Mouse (Mus musculus): ENCODE results near the gene Tbc1d14. TPM values are rescaled to one million over a fixed set of nuclear protein-coding genes. Genes with fewer than 3 reads are reported as not detected.
A peak's percentile ranks its signal among the peaks of the same experiment; 100 is the strongest.

Tbc1d14 gene
- polyA plus RNA-seq, 1 experiment from 2014 or later: 30.7 TPM

DNA sequence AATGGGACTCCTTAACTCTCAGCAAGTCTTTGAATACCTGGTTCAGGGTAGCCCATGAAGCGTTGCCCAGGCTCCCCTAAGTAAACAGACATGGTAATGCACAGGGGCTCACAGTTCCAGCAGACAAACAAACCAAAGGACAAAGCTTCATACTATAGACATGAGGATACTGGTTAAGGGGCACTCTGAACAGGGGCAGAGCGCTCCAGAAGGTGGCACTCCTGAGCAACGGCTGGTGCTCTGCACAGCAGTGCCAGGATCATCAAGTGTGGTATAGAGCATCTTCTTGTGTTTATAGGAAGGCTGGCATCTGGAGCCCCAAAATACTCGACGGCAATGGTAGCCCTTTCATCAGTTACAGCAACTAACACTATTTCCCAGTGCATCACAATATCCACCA lies 10.0 kb upstream of the Tbc1d14 start:
- Histone ChIP-seq H3K36me3 (ENCODE audit: control insufficient read depth, insufficient read depth, low read length) (no peaks in the 10 kb centered on the region), H3K4me2 (ENCODE audit: low read depth, low read length) (no peak overlapping the region), H3K27ac (ENCODE audit: low read length) (no peak overlapping the region), H3K9ac (ENCODE audit: low read depth, low read length) (no peak overlapping the region), H3K4me1 (ENCODE audit: control insufficient read depth, insufficient read depth, low read length) (no peaks in the 10 kb centered on the region), H3K27me3 (replicated peaks; ENCODE audit: control insufficient read depth, insufficient read depth, low read length) (no peaks in the 10 kb centered on the region), H3K4me3 (ENCODE audit: low read length) (no peak overlapping the region), H3K9me3 (ENCODE audit: control insufficient read depth, low read length) (no peaks in the 10 kb centered on the region)
- ATAC-seq: no peak
- 82% methylated on average over 5 of the region's 5 CpGs for WGBS

DNA sequence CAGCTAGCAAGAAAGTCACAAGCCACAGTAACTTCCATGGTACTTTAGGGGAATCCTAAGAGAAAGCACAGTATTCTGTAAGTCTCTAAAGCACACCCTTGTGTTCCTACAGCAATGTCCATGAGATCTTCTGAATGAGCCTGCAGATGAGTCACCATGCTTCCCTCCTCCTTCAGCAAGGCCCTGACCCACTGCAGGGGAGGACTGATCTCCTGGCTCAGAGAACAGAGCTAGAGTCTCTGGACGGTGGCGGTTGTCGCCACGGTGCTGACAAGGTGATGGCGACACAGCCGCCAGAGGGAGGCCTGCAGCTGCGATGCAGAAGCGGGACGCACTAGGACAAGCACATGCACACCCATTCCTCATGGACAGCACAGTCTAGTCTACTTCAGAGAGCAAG lies 9.0 kb upstream of the Tbc1d14 start:
- no peak for ATAC-seq
- H3K4me2 ChIP-seq (ENCODE audit: low read depth, low read length): no peak overlapping the region
- H3K27ac ChIP-seq (ENCODE audit: low read length): no peak overlapping the region
- no peaks in the 10 kb centered on the region for H3K36me3 ChIP-seq (ENCODE audit: control insufficient read depth, insufficient read depth, low read length)
- no peak overlapping the region for H3K4me3 ChIP-seq (ENCODE audit: low read length)
- no peak overlapping the region for H3K9ac ChIP-seq (ENCODE audit: low read depth, low read length)
- H3K27me3 ChIP-seq (replicated peaks; ENCODE audit: control insufficient read depth, insufficient read depth, low read length): no peaks in the 10 kb centered on the region
- WGBS: 93% methylated on average over 9 of the region's 9 CpGs
- no peaks in the 10 kb centered on the region for H3K4me1 ChIP-seq (ENCODE audit: control insufficient read depth, insufficient read depth, low read length)
- H3K9me3 ChIP-seq (ENCODE audit: control insufficient read depth, low read length): no peaks in the 10 kb centered on the region

GRCm38 (mm10) chr5:36601492-36601891 lies 8.4 kb upstream of the Tbc1d14 start:
- ATAC-seq: no peak
- H3K36me3 ChIP-seq (ENCODE audit: control insufficient read depth, insufficient read depth, low read length): no peaks in the 10 kb centered on the region
- no peaks in the 10 kb centered on the region for H3K27me3 ChIP-seq (replicated peaks; ENCODE audit: control insufficient read depth, insufficient read depth, low read length)
- no peak overlapping the region for H3K4me2 ChIP-seq (ENCODE audit: low read depth, low read length)
- no peaks in the 10 kb centered on the region for H3K4me1 ChIP-seq (ENCODE audit: control insufficient read depth, insufficient read depth, low read length)
- 89% methylated on average over 7 of the region's 7 CpGs for WGBS
- H3K9me3 ChIP-seq (ENCODE audit: control insufficient read depth, low read length): no peaks in the 10 kb centered on the region
- H3K9ac ChIP-seq (ENCODE audit: low read depth, low read length): no peak overlapping the region
- no peak overlapping the region for H3K4me3 ChIP-seq (ENCODE audit: low read length)
- no peak overlapping the region for H3K27ac ChIP-seq (ENCODE audit: low read length)

- ATAC-seq: no peak
- no peak overlapping the region for H3K4me2 ChIP-seq (ENCODE audit: low read depth, low read length)
These were observed 5.8 kb upstream of the Tbc1d14 start for GRCm38 (mm10) chr5:36598883-36599282.

GRCm38 (mm10) chr5:36597653-36598052 lies 4.6 kb upstream of the Tbc1d14 start:
- Histone ChIP-seq H3K36me3 (ENCODE audit: control insufficient read depth, insufficient read depth, low read length) (no peaks in the 10 kb centered on the region), H3K27me3 (replicated peaks; ENCODE audit: control insufficient read depth, insufficient read depth, low read length) (no peaks in the 10 kb centered on the region), H3K9me3 (ENCODE audit: control insufficient read depth, low read length) (no peaks in the 10 kb centered on the region), H3K9ac (ENCODE audit: low read depth, low read length) (no peak overlapping the region), H3K27ac (ENCODE audit: low read length) (no peak overlapping the region), H3K4me1 (ENCODE audit: control insufficient read depth, insufficient read depth, low read length) (no peaks in the 10 kb centered on the region), H3K4me3 (ENCODE audit: low read length) (no peak overlapping the region), H3K4me2 (ENCODE audit: low read depth, low read length) (no peak overlapping the region)
- peak; percentile 32; the same call in 1 of the 2 replicates for ATAC-seq
- 35% methylated on average over 4 of the region's 4 CpGs for WGBS

More at GRCm38 (mm10) chr5:36598883-36599282, 5.8 kb upstream of the Tbc1d14 start:
- H3K4me1 ChIP-seq (ENCODE audit: control insufficient read depth, insufficient read depth, low read length): no peaks in the 10 kb centered on the region
- H3K9ac ChIP-seq (ENCODE audit: low read depth, low read length): no peak overlapping the region
- H3K4me3 ChIP-seq (ENCODE audit: low read length): no peak overlapping the region
- no peaks in the 10 kb centered on the region for H3K9me3 ChIP-seq (ENCODE audit: control insufficient read depth, low read length)
- no peak overlapping the region for H3K27ac ChIP-seq (ENCODE audit: low read length)
- no peaks in the 10 kb centered on the region for H3K27me3 ChIP-seq (replicated peaks; ENCODE audit: control insufficient read depth, insufficient read depth, low read length)
- no peaks in the 10 kb centered on the region for H3K36me3 ChIP-seq (ENCODE audit: control insufficient read depth, insufficient read depth, low read length)
- WGBS: 75% methylated on average over 1 of the region's 1 CpGs

GRCm38 (mm10) chr5:36596225-36596624 lies 3.1 kb upstream of the Tbc1d14 start:
- no peak overlapping the region for H3K4me3 ChIP-seq (ENCODE audit: low read length)
- no peaks in the 10 kb centered on the region for H3K9me3 ChIP-seq (ENCODE audit: control insufficient read depth, low read length)
- no peaks in the 10 kb centered on the region for H3K4me1 ChIP-seq (ENCODE audit: control insufficient read depth, insufficient read depth, low read length)
- H3K27me3 ChIP-seq (replicated peaks; ENCODE audit: control insufficient read depth, insufficient read depth, low read length): no peaks in the 10 kb centered on the region
- no peak overlapping the region for H3K9ac ChIP-seq (ENCODE audit: low read depth, low read length)
- H3K4me2 ChIP-seq (ENCODE audit: low read depth, low read length): no peak overlapping the region
- ATAC-seq: no peak
- H3K36me3 ChIP-seq (ENCODE audit: control insufficient read depth, insufficient read depth, low read length): no peaks in the 10 kb centered on the region
- no peak overlapping the region for H3K27ac ChIP-seq (ENCODE audit: low read length)
- WGBS: 74% methylated on average over 5 of the region's 5 CpGs

DNA sequence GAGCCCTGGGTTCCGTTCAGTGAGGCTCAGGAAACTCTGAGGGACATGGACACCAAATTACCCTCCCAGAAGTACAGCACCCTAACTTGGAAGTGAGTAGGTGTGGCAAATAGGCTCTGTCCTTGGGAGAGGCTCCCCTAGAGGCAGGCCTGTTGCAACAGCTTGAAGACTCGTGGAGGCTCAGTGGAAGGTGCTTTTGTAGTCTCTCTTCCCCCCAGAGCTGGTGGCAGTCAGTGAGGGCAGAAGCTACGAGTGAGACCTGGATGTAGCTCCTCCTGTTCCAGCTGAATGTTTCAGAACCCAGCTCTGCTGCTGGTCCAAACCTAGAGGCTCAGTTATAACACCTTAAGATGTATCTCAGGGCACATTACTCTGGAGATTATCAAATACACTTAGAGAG lies 2.0 kb upstream of the Tbc1d14 start:
- Histone ChIP-seq H3K4me1 (ENCODE audit: control insufficient read depth, insufficient read depth, low read length) (no peaks in the 10 kb centered on the region), H3K9ac (ENCODE audit: low read depth, low read length) (no peak overlapping the region), H3K4me2 (ENCODE audit: low read depth, low read length) (no peak overlapping the region), H3K9me3 (ENCODE audit: control insufficient read depth, low read length) (no peaks in the 10 kb centered on the region), H3K27ac (ENCODE audit: low read length) (no peak overlapping the region), H3K36me3 (ENCODE audit: control insufficient read depth, insufficient read depth, low read length) (no peaks in the 10 kb centered on the region), H3K4me3 (ENCODE audit: low read length) (no peak overlapping the region), H3K27me3 (replicated peaks; ENCODE audit: control insufficient read depth, insufficient read depth, low read length) (no peaks in the 10 kb centered on the region)
- no peak for ATAC-seq
- WGBS: 21% methylated on average over 3 of the region's 3 CpGs

DNA sequence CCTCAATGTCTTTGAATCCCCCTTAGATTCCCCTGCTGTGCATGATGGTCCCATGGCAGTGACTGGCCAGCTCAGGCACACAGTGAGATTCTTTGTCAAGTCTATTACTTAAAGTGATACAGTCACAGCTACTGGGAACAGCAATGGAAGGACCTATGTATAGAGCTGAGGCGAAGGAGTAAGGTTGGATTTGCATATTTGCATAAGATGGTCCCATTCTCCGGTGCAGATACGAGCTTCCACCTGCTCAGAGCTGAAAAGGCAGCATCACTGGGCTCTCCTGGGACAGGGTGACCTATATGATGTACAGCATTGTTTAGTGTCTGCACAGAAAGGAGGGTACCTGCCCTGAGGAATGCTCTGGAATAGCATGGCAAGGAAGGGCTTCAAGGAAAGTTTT lies 1.3 kb upstream of the Tbc1d14 start:
- Histone ChIP-seq H3K36me3 (ENCODE audit: control insufficient read depth, insufficient read depth, low read length) (no peaks in the 10 kb centered on the region), H3K4me3 (ENCODE audit: low read length) (no peak overlapping the region), H3K9me3 (ENCODE audit: control insufficient read depth, low read length) (no peaks in the 10 kb centered on the region), H3K27me3 (replicated peaks; ENCODE audit: control insufficient read depth, insufficient read depth, low read length) (no peaks in the 10 kb centered on the region), H3K27ac (ENCODE audit: low read length) (no peak overlapping the region), H3K4me1 (ENCODE audit: control insufficient read depth, insufficient read depth, low read length) (no peaks in the 10 kb centered on the region), H3K9ac (ENCODE audit: low read depth, low read length) (no peak overlapping the region), H3K4me2 (ENCODE audit: low read depth, low read length) (no peak overlapping the region)
- ATAC-seq: no peak
- 79% methylated on average over 3 of the region's 3 CpGs for WGBS

DNA sequence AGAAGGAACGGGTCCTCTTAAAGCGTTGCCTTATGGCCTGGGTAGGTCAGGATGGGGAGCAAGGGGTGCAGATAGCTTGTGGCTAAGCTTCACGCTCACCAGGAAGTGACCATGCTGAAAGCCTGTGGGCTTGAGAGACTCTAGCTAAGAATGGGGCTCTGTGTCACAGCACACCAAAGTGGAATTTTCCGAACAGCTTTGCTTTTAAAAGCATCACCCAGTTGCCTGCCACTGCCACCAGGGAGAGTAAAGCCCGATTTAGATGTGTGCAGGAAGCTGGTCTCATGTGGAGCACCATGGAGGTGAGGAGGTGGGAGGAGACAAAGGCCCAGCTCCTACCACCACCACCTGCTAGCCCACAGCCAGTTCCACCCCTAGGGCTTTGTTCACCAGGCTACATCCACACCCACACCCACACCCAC lies 2.6 kb downstream of the Tbc1d14 start:
- Histone ChIP-seq H3K27ac (ENCODE audit: low read length) (no peak overlapping the region), H3K36me3 (ENCODE audit: control insufficient read depth, insufficient read depth, low read length) (no peaks in the 10 kb centered on the region), H3K4me2 (ENCODE audit: low read depth, low read length) (no peak overlapping the region), H3K4me1 (ENCODE audit: control insufficient read depth, insufficient read depth, low read length) (peaks cover 3% of the 10 kb centered on the region; the same call in 1 of the 2 replicates), H3K4me3 (ENCODE audit: low read length) (no peak overlapping the region), H3K9ac (ENCODE audit: low read depth, low read length) (no peak overlapping the region), H3K9me3 (ENCODE audit: control insufficient read depth, low read length) (no peaks in the 10 kb centered on the region), H3K27me3 (replicated peaks; ENCODE audit: control insufficient read depth, insufficient read depth, low read length) (no peaks in the 10 kb centered on the region)
- 71% methylated on average over 5 of the region's 5 CpGs for WGBS
- no peak for ATAC-seq

DNA sequence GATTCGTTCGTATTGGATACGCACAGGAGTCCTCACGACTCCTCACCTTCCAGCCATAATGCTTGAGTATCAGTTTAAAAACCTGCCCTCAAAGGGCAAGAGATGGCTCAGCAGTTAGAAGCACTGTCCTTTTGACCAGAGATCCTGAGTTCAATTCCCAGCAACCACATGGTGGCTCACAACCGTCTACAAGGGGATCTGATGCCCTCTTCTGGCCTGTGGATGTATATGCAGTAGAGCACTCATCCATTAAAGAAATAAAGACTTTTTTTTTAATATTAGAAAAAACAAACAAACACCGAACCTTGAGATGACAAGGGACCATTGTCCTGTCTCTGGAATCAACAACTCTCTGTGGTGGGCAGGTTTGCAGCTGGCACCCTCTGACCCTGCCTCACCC lies 8.8 kb downstream of the Tbc1d14 start:
- H3K9ac ChIP-seq (ENCODE audit: low read depth, low read length): no peak overlapping the region

More for the DNA sequence above, 8.8 kb downstream of the Tbc1d14 start:
- Histone ChIP-seq H3K4me2 (ENCODE audit: low read depth, low read length) (no peak overlapping the region), H3K27ac (ENCODE audit: low read length) (no peak overlapping the region), H3K27me3 (replicated peaks; ENCODE audit: control insufficient read depth, insufficient read depth, low read length) (no peaks in the 10 kb centered on the region), H3K4me1 (ENCODE audit: control insufficient read depth, insufficient read depth, low read length) (peaks cover 3% of the 10 kb centered on the region), H3K36me3 (ENCODE audit: control insufficient read depth, insufficient read depth, low read length) (no peaks in the 10 kb centered on the region), H3K4me3 (ENCODE audit: low read length) (no peak overlapping the region), H3K9me3 (ENCODE audit: control insufficient read depth, low read length) (no peaks in the 10 kb centered on the region)
- ATAC-seq: no peak
- WGBS: 67% methylated on average over 6 of the region's 6 CpGs

Measured in intestine, embryonic 16.5 days (tissue).